ENCODE assay signal across 8 mouse cellular contexts in genomic region chr11:95712563-95713224, GRCm38 (mm10). TPM values are rescaled to one million over a fixed set of nuclear protein-coding genes. Genes with fewer than 3 reads are reported as not detected.
DNase-seq lines count a peak whose midpoint lies in the region; ATAC-seq and TF ChIP-seq lines count a peak whose summit lies in the region.

Zfp652 (plus strand) TSS chr11:95712673.

- no peak for TF ChIP-seq CTCF in bone marrow, adult 2 months (IDR thresholded peaks at IDR 0.05; ENCODE audit: control insufficient read depth, insufficient read depth, low read length)
- TF ChIP-seq CTCF in liver, adult 2 months (IDR thresholded peaks at IDR 0.05; ENCODE audit: low read depth, low read length) = no peak

- peak within 1 kb of the TSS; percentile 73 for H3K9ac ChIP-seq in embryonic facial prominence, embryonic 15.5 days
- H3K9ac ChIP-seq in kidney, embryonic 14.5 days (ENCODE audit: low read depth, low read length) = peak within 1 kb of the TSS; percentile 99
- H3K9ac ChIP-seq in liver, adult 2 months (ENCODE audit: low read depth, low read length) = peak within 1 kb of the TSS; percentile 96

- H3K9me3 ChIP-seq in embryonic facial prominence, embryonic 15.5 days (replicated peaks) = no peaks in the 10 kb centered on the region
- no peaks in the 10 kb centered on the region for H3K9me3 ChIP-seq in kidney, embryonic 14.5 days (ENCODE audit: control insufficient read depth, low read length)

- no peaks in the 10 kb centered on the region for H3K27me3 ChIP-seq in embryonic facial prominence, embryonic 15.5 days
- no peaks in the 10 kb centered on the region for H3K27me3 ChIP-seq in kidney, embryonic 14.5 days (ENCODE audit: control insufficient read depth, insufficient read depth, low read length)
- no peaks in the 10 kb centered on the region for H3K27me3 ChIP-seq in liver, adult 2 months (ENCODE audit: control insufficient read depth, insufficient read depth, low read length)
- no peaks in the 10 kb centered on the region for H3K27me3 ChIP-seq in myocyte (ENCODE audit: control insufficient read depth, insufficient read depth, insufficient read length)
- H3K27me3 ChIP-seq in splenic B cell, adult 2 months (ENCODE audit: control insufficient read depth, insufficient read depth, low read length, poor library complexity, severe bottlenecking) = no peaks in the 10 kb centered on the region

- peak; percentile 92 for ATAC-seq in embryonic facial prominence, embryonic 15.5 days (ENCODE audit: insufficient number of reproducible peaks, low FRiP score, low TSS enrichment, low read depth)
- ATAC-seq in kidney, embryonic 14.5 days (ENCODE audit: low FRiP score, low TSS enrichment) = peak; percentile 94

- H3K4me3 ChIP-seq in bone marrow, adult 2 months (replicated peaks; ENCODE audit: control insufficient read depth, low read depth, low read length) = peak within 1 kb of the TSS; percentile 71
- peak within 1 kb of the TSS; percentile 92 for H3K4me3 ChIP-seq in embryonic facial prominence, embryonic 15.5 days (replicated peaks)
- peak within 1 kb of the TSS; percentile 90 for H3K4me3 ChIP-seq in kidney, embryonic 14.5 days (ENCODE audit: low read length)
- peak within 1 kb of the TSS; percentile 75 for H3K4me3 ChIP-seq in liver, adult 2 months (ENCODE audit: insufficient read depth, low read depth, low read length)
- H3K4me3 ChIP-seq in myocyte = peak within 1 kb of the TSS; percentile 55

- 3% methylated on average over 89 of the region's 103 CpGs for WGBS in bone marrow, adult 2 months
- WGBS in embryonic facial prominence, embryonic 15.5 days = under 1% methylated on average over 28 of the region's 103 CpGs
- WGBS in kidney, embryonic 14.5 days = 0% methylated on average over 32 of the region's 103 CpGs
- under 1% methylated on average over 63 of the region's 103 CpGs for WGBS in liver, adult 2 months

- H3ac ChIP-seq in myocyte (ENCODE audit: control insufficient read depth, insufficient read length) = peak within 1 kb of the TSS; percentile 56

- DNase-seq in A20 (ENCODE audit: low read depth, low spot score) = peak; percentile 98
- peak; percentile 81 to 87 for DNase-seq in heart, adult 9 months (ENCODE audit: low spot score in 2 of 2)
- DNase-seq in liver, adult 2 months (ENCODE audit: extremely low read depth, low read depth, low spot score) = peak; percentile 84
- peak; percentile 97 for DNase-seq in splenic B cell, adult 2 months (ENCODE audit: low read depth, low spot score)

- peak within 1 kb of the TSS; percentile 85 for H3K4me2 ChIP-seq in embryonic facial prominence, embryonic 15.5 days (replicated peaks)
- peak within 1 kb of the TSS; percentile 84 for H3K4me2 ChIP-seq in kidney, embryonic 14.5 days (replicated peaks; ENCODE audit: low read depth, low read length)
- H3K4me2 ChIP-seq in myocyte (ENCODE audit: low read depth) = peak within 1 kb of the TSS; percentile 99

- no peaks in the 10 kb centered on the region for H3K36me3 ChIP-seq in embryonic facial prominence, embryonic 15.5 days
- H3K36me3 ChIP-seq in kidney, embryonic 14.5 days (ENCODE audit: control insufficient read depth, insufficient read depth, low read length) = no peaks in the 10 kb centered on the region
- no peaks in the 10 kb centered on the region for H3K36me3 ChIP-seq in liver, adult 2 months (ENCODE audit: control insufficient read depth, insufficient read depth, low read length)
- H3K36me3 ChIP-seq in myocyte (ENCODE audit: control insufficient read depth, insufficient read depth) = no peaks in the 10 kb centered on the region
- H3K36me3 ChIP-seq in splenic B cell, adult 2 months (ENCODE audit: control insufficient read depth, insufficient read depth, low read length, poor library complexity, severe bottlenecking) = no peaks in the 10 kb centered on the region

- peaks cover 26% of the 10 kb centered on the region; the same call in 1 of the 2 replicates for H3K79me2 ChIP-seq in liver, adult 2 months (ENCODE audit: control insufficient read depth, insufficient read depth, low read length)
- peaks cover 12% of the 10 kb centered on the region for H3K79me2 ChIP-seq in myocyte (ENCODE audit: control insufficient read depth, insufficient read depth)

- peaks cover 2% of the 10 kb centered on the region; the same call in 1 of the 2 replicates for H3K4me1 ChIP-seq in bone marrow, adult 2 months (ENCODE audit: control insufficient read depth, insufficient read depth, low read length)
- H3K4me1 ChIP-seq in embryonic facial prominence, embryonic 15.5 days = peaks cover 32% of the 10 kb centered on the region
- H3K4me1 ChIP-seq in kidney, embryonic 14.5 days (ENCODE audit: control insufficient read depth, insufficient read depth, low read length) = peaks cover 18% of the 10 kb centered on the region
- H3K4me1 ChIP-seq in liver, adult 2 months (ENCODE audit: control insufficient read depth, insufficient read depth, low read length) = peaks cover 13% of the 10 kb centered on the region

- peak; percentile 56; the same call in 1 of the 2 replicates for TF ChIP-seq POLR2A in bone marrow, adult 2 months (IDR thresholded peaks at IDR 0.05; ENCODE audit: borderline replicate concordance, control insufficient read depth, low read depth, low read length)
- peak; percentile 26; the same call in 1 of the 2 replicates for TF ChIP-seq POLR2A in liver, adult 2 months (IDR thresholded peaks at IDR 0.05; ENCODE audit: extremely low read depth, insufficient read depth, low read length)
- TF ChIP-seq POLR2A in myocyte (IDR thresholded peaks at IDR 0.05; ENCODE audit: insufficient read length, low read depth) = peak; percentile 16

- H3K27ac ChIP-seq in bone marrow, adult 2 months (ENCODE audit: control insufficient read depth, insufficient read depth, low read depth, low read length, poor library complexity) = peak within 1 kb of the TSS; percentile 97
- peak within 1 kb of the TSS; percentile 97 for H3K27ac ChIP-seq in embryonic facial prominence, embryonic 15.5 days (replicated peaks)
- H3K27ac ChIP-seq in kidney, embryonic 14.5 days (ENCODE audit: low read depth, low read length) = peak within 1 kb of the TSS; percentile 96
- H3K27ac ChIP-seq in liver, adult 2 months (replicated peaks; ENCODE audit: insufficient read depth, low read depth, low read length) = peak within 1 kb of the TSS; percentile 80

TF ChIP-seq in myocyte, 11 proteins besides CTCF, POLR2A, EP300 and RAD21:
- TF ChIP-seq CEBPB (IDR thresholded peaks at IDR 0.05; ENCODE audit: insufficient read depth, poor library complexity, severe bottlenecking) = no peak
- no peak for TF ChIP-seq TCF3 (IDR thresholded peaks at IDR 0.05; ENCODE audit: insufficient read length, low read depth)
- TF ChIP-seq E2F4 (IDR thresholded peaks at IDR 0.05; ENCODE audit: insufficient read depth) = no peak
- TF ChIP-seq SRF (IDR thresholded peaks at IDR 0.05; ENCODE audit: control insufficient read depth, insufficient read length, low read depth) = no peak
- TF ChIP-seq POLR2AphosphoS2 (IDR thresholded peaks at IDR 0.05; ENCODE audit: insufficient read length, low read depth) = no peak
- no peak for TF ChIP-seq TCF12 (IDR thresholded peaks at IDR 0.05; ENCODE audit: insufficient read depth, poor library complexity, severe bottlenecking)
TF ChIP-seq in myocyte: peak in this region for 0.

RNA-seq across cellular contexts. Expression of gene Zfp652, which starts in this region (rescaled TPM):
- polyA plus RNA-seq in bone marrow, adult 2 months (2011; ENCODE audit: insufficient read depth, insufficient read length, low replicate concordance, missing spikeins) = 15.3 and 24.5 TPM in 2 replicates
- polyA plus RNA-seq in embryonic facial prominence, embryonic 15.5 days (2015; fragmentation: Nextera tagmentation; extraction: Ambion mirVana) = 25.6 and 26.7 TPM in 2 replicates
- 13.5 and 13.8 TPM in 2 replicates for polyA plus RNA-seq in kidney, embryonic 14.5 days (2014; fragmentation: Nextera tagmentation; extraction: Ambion mirVana)
- 9.1 and 12.7 TPM in 2 replicates for total RNA-seq in liver, adult 2 months (2014; rRNA removed)
- 10.5 and 11.1 TPM in 2 replicates for polyA plus RNA-seq in liver, adult 2 months (2012; rRNA removed)
- 6.4 TPM for polyA plus RNA-seq in myocyte (2012; fragmentation: generic; extraction: Trizol)

Comparison
In these comparisons a context has a peak if more than half of its experiments do, and no peak if none do; other contexts are left out.
1. Peak in every context shown above with its lines: DNase-seq, ATAC-seq, H3K4me3 ChIP-seq and H3K27ac ChIP-seq.